29 mouse cellular contexts compared by ENCODE assay signal in the genomic region with DNA sequence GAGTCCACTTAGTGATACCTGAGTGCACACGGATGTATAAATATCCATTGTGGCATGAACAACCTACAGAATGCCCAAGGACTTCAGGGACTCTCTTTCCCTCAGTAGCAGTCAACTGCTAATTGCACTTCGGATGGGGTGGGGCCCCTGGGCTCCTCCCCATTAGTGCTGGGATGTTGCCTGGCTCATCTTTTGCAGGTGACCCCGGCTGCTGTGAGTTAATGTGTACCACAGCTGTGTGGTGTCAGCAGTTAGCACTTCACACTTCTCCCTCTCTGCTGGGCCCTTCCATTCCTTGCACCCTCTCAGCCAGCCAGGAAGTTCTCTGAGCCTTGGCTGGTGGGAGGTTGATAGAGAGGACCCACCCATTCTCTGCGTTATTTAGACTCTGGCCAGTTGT.
DNase-seq lines count a peak whose midpoint lies in the region; ATAC-seq and TF ChIP-seq lines count a peak whose summit lies in the region.
"Had no signal": no experiment of that assay in that cellular context is flagged by ENCODE, and none has a peak within 500 bp of the region (broad histone marks: within the 10 kb centered on the region; RNA-seq: fewer than 3 reads in every experiment).

No protein-coding gene starts in this region.

- no peak overlapping the region for H3K4me3 ChIP-seq in heart, embryonic 10.5 days
- H3K4me3 ChIP-seq in heart, embryonic 12.5 days = no peak overlapping the region
- H3K4me3 ChIP-seq in intestine, embryonic 16.5 days (ENCODE audit: low read length) = no peak overlapping the region
- H3K4me3 ChIP-seq in hindbrain, embryonic 14.5 days (replicated peaks; ENCODE audit: low read length) = no peak overlapping the region
- no peak overlapping the region for H3K4me3 ChIP-seq in gastrocnemius, adult 2 months
- no peak overlapping the region for H3K4me3 ChIP-seq in midbrain, embryonic 10.5 days
- H3K4me3 ChIP-seq: forebrain, embryonic 15.5 days; heart, embryonic 13.5 days; hindbrain, embryonic 15.5 days; layer of hippocampus, adult 2 months; left cerebral cortex, adult 2 months; limb, embryonic 12.5 days; liver, embryonic 13.5 days; myocyte; neural tube, embryonic 13.5 days had no signal

- H3K27ac ChIP-seq in heart, embryonic 10.5 days = 0 out of 2 replicates have a peak overlapping the region, but pooled peaks have one; percentile 52
- no peak overlapping the region for H3K27ac ChIP-seq in heart, embryonic 12.5 days (ENCODE audit: poor library complexity, severe bottlenecking)
- H3K27ac ChIP-seq in intestine, embryonic 16.5 days (ENCODE audit: low read length) = no peak overlapping the region
- no peak overlapping the region for H3K27ac ChIP-seq in hindbrain, embryonic 14.5 days
- no peak overlapping the region for H3K27ac ChIP-seq in gastrocnemius, adult 2 months
- no peak overlapping the region for H3K27ac ChIP-seq in midbrain, embryonic 10.5 days (replicated peaks)
- H3K27ac ChIP-seq: forebrain, embryonic 15.5 days; heart, embryonic 13.5 days; hindbrain, embryonic 15.5 days; layer of hippocampus, adult 2 months; left cerebral cortex, adult 2 months; limb, embryonic 12.5 days; neural tube, embryonic 13.5 days had no signal

- DNase-seq in heart, embryonic 10.5 days (ENCODE audit: low spot score) = no peak
- DNase-seq in kidney, adult 9 months = peak; percentile 85
- peak; percentile 70 for DNase-seq in kidney, postnatal 14 days
- DNase-seq in hindbrain, embryonic 14.5 days (ENCODE audit: low spot score) = no peak
- DNase-seq in gastrocnemius, adult 2 months = no peak
- DNase-seq in midbrain, embryonic 10.5 days (ENCODE audit: low spot score) = no peak
- DNase-seq: adrenal gland, adult 8-10 months; cerebellum, adult 8-10 months; cerebellum, postnatal 25 days; gastrocnemius, postnatal 36 days; heart, adult 18-20 months; heart, postnatal 10 days; liver, embryonic 13.5 days; lung, adult 2 months; lung, postnatal 10 days; thymus, postnatal 14 days had no signal

- no peaks in the 10 kb centered on the region for H3K27me3 ChIP-seq in heart, embryonic 10.5 days (ENCODE audit: insufficient read depth, poor library complexity, severe bottlenecking)
- no peaks in the 10 kb centered on the region for H3K27me3 ChIP-seq in heart, embryonic 12.5 days (replicated peaks)
- H3K27me3 ChIP-seq in intestine, embryonic 16.5 days (replicated peaks; ENCODE audit: control insufficient read depth, insufficient read depth, low read length) = no peaks in the 10 kb centered on the region
- no peaks in the 10 kb centered on the region for H3K27me3 ChIP-seq in hindbrain, embryonic 14.5 days (ENCODE audit: control insufficient read depth, insufficient read depth, low read length)
- H3K27me3 ChIP-seq in midbrain, embryonic 10.5 days (ENCODE audit: low read depth, poor library complexity, severe bottlenecking) = peaks cover 8% of the 10 kb centered on the region; the same call in 1 of the 2 replicates
- H3K27me3 ChIP-seq: forebrain, embryonic 15.5 days; hindbrain, embryonic 15.5 days; limb, embryonic 12.5 days; liver, embryonic 13.5 days; neural tube, embryonic 13.5 days had no signal

- H3K9me3 ChIP-seq in heart, embryonic 10.5 days = no peaks in the 10 kb centered on the region
- H3K9me3 ChIP-seq in heart, embryonic 12.5 days (replicated peaks) = no peaks in the 10 kb centered on the region
- H3K9me3 ChIP-seq in intestine, embryonic 16.5 days (ENCODE audit: control insufficient read depth, low read length) = no peaks in the 10 kb centered on the region
- H3K9me3 ChIP-seq in hindbrain, embryonic 14.5 days (ENCODE audit: control insufficient read depth, low read length) = no peaks in the 10 kb centered on the region
- H3K9me3 ChIP-seq in midbrain, embryonic 10.5 days (replicated peaks) = no peaks in the 10 kb centered on the region
- H3K9me3 ChIP-seq: forebrain, embryonic 15.5 days; G1E; heart, embryonic 13.5 days; hindbrain, embryonic 15.5 days; limb, embryonic 12.5 days; liver, embryonic 13.5 days; neural tube, embryonic 13.5 days had no signal

- no peak for ATAC-seq in heart, embryonic 12.5 days (ENCODE audit: insufficient number of reproducible peaks, low FRiP score)
- ATAC-seq in intestine, embryonic 16.5 days = peak; percentile 76
- no peak for ATAC-seq in hindbrain, embryonic 14.5 days (ENCODE audit: low FRiP score)
- ATAC-seq: forebrain, embryonic 15.5 days; midbrain, embryonic 16.5 days had no signal

- H3K36me3 ChIP-seq in heart, embryonic 10.5 days = no peaks in the 10 kb centered on the region
- no peaks in the 10 kb centered on the region for H3K36me3 ChIP-seq in heart, embryonic 12.5 days
- no peaks in the 10 kb centered on the region for H3K36me3 ChIP-seq in intestine, embryonic 16.5 days (ENCODE audit: control insufficient read depth, insufficient read depth, low read length)
- no peaks in the 10 kb centered on the region for H3K36me3 ChIP-seq in hindbrain, embryonic 14.5 days (replicated peaks; ENCODE audit: control insufficient read depth, insufficient read depth)
- no peaks in the 10 kb centered on the region for H3K36me3 ChIP-seq in midbrain, embryonic 10.5 days
- H3K36me3 ChIP-seq: forebrain, embryonic 15.5 days; G1E; heart, embryonic 13.5 days; hindbrain, embryonic 15.5 days; limb, embryonic 12.5 days; liver, embryonic 13.5 days; neural tube, embryonic 13.5 days had no signal

- no peak for TF ChIP-seq CTCF in gastrocnemius, adult 2 months (IDR thresholded peaks at IDR 0.05)

- intact Hi-C loops in gastrocnemius, adult 2 months (cut with DNase I) = no loop called here

- 64% methylated on average over 4 of the region's 4 CpGs for WGBS in heart, embryonic 10.5 days
- WGBS in heart, embryonic 12.5 days = 56% methylated on average over 4 of the region's 4 CpGs
- WGBS in intestine, embryonic 16.5 days = 55% methylated on average over 4 of the region's 4 CpGs
- 81% methylated on average over 4 of the region's 4 CpGs for WGBS in hindbrain, embryonic 14.5 days
- 86% methylated on average over 4 of the region's 4 CpGs for WGBS in midbrain, embryonic 10.5 days

- no peak overlapping the region for H3K9ac ChIP-seq in heart, embryonic 12.5 days
- H3K9ac ChIP-seq in intestine, embryonic 16.5 days (ENCODE audit: low read depth, low read length) = no peak overlapping the region
- H3K9ac ChIP-seq in hindbrain, embryonic 14.5 days = no peak overlapping the region
- H3K9ac ChIP-seq: forebrain, embryonic 15.5 days; heart, embryonic 13.5 days; hindbrain, embryonic 15.5 days; limb, embryonic 12.5 days; liver, embryonic 13.5 days; neural tube, embryonic 13.5 days had no signal

- H3K4me2 ChIP-seq in heart, embryonic 12.5 days = no peak overlapping the region
- no peak overlapping the region for H3K4me2 ChIP-seq in intestine, embryonic 16.5 days (ENCODE audit: low read depth, low read length)
- H3K4me2 ChIP-seq in hindbrain, embryonic 14.5 days (replicated peaks) = no peak overlapping the region
- H3K4me2 ChIP-seq: forebrain, embryonic 15.5 days; heart, embryonic 13.5 days; hindbrain, embryonic 15.5 days; limb, embryonic 12.5 days; liver, embryonic 13.5 days; midbrain, embryonic 11.5 days; neural tube, embryonic 13.5 days had no signal

- peaks cover 65% of the 10 kb centered on the region for H3K4me1 ChIP-seq in heart, embryonic 10.5 days
- H3K4me1 ChIP-seq in heart, embryonic 12.5 days (replicated peaks) = peaks cover 23% of the 10 kb centered on the region
- no peaks in the 10 kb centered on the region; the same call in 1 of the 2 replicates for H3K4me1 ChIP-seq in intestine, embryonic 16.5 days (ENCODE audit: control insufficient read depth, insufficient read depth, low read length)
- H3K4me1 ChIP-seq in hindbrain, embryonic 14.5 days (replicated peaks; ENCODE audit: control insufficient read depth, insufficient read depth, low read length) = no peaks in the 10 kb centered on the region
- H3K4me1 ChIP-seq in midbrain, embryonic 10.5 days = 0 out of 2 replicates have a peak, but pooled peaks cover 9% of the 10 kb centered on the region
- H3K4me1 ChIP-seq: hindbrain, embryonic 15.5 days had no signal

Comparison
In these comparisons a context has a peak if more than half of its experiments do, and no peak if none do; other contexts are left out.
1. DNase-seq: peak in kidney, adult 9 months (single experiment) and kidney, postnatal 14 days (single experiment); none in heart, embryonic 10.5 days (single experiment), hindbrain, embryonic 14.5 days (single experiment), gastrocnemius, adult 2 months (single experiment) and midbrain, embryonic 10.5 days (single experiment).